Mouse (Mus musculus) G1E (cell line): Measurements from ENCODE around the gene Matn4.

Experiments
- CTCF ChIP-seq: IDR thresholded peaks from 2 replicates; pipeline ENCODE4 v1.5.1; 2012; ENCODE audit warnings: low read depth, low read length, inconsistent platforms, mixed read lengths
- GATA1 ChIP-seq: IDR thresholded peaks from 2 replicates; pipeline ENCODE4 v1.6.1; 2012; ENCODE audit warnings: borderline replicate concordance, low read length, inconsistent platforms, mixed read lengths

- TF ChIP-seq CTCF, result no peak
- no peak for TF ChIP-seq GATA1
Observed at GRCm38 (mm10) chr2:164442315-164443050, 37.5 kb upstream of the Matn4 start.
